Mouse (Mus musculus) frontal cortex, postnatal 25 days (tissue): ENCODE measurements around the gene Schip1.
A peak's percentile ranks its signal among the peaks of the same experiment; 100 is the strongest.
"Not testable (repeated sequence)": the region's sequence is repeated elsewhere in the genome, so short reads cannot be mapped to it uniquely, and the experiment has no call there.

Experiments used
- DNase-seq, 2 experiments: peaks; one replicate each; pipeline ENCODE4 v3.0.0; 2022; ENCODE audit warnings: low spot score in 2 of 2

Gene Schip1

DNA sequence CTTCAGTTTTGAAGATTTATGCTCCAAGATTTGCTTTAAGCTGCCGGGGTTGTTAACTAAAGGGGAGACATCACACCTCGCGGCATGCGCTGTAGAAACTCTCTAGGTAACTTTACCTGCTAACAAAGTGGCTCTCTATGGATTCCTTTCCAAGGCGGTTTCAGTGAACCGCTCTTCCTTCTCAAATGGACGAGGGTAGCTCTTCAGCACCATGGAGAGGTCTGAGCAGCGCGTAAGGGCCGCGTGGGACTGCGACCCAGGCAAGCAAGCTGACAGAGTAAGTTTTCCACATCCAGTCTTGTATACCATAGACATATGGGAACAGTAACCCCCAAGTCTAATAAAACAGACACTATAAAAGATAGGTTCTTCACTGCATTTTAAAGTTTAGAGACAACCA is at the start of gene Schip1:
Gene Schip1 (plus strand): TSS at position 72 of the 400 bp plus-strand sequence.
- DNase-seq: no peak

DNA sequence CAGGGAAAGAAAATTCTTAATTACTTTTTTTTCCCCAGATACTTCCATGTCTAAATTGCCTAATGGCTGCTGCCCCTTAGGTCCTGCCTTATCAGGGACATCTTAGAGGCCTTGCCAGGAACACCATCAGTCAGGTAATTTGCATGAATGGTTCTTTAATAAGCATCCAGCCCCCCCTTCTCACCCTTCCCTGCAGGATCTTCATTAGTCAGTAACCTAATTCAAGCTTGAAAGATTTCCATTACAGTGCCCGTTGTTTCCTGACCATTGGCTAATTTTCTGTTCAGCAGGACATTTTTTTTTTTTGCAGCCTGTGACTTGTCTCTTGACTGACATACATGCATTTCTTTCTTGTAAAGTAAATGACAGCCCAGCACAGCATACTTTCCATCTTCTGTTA is 48.8 kb upstream of the Schip1 start:
- no peak for DNase-seq

DNA sequence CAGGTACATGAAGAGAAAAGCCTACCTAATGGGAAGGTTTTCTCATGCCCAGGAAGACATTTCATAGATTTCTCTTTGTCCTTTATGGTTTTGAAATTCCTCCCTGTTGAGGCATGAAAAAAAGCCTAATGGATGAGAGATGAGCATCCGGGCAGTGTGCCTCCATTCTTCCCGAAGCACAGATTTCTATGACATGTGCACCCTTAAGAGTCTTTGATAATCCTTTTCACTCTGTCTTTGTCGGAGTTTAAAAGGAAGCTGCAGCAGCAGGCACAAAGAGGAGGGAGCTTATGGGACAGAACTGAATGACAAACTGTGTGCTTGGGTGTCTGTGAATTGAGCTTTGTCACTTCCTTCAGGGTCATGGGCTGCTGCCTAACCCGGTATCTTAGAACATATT is 45.2 kb upstream of the Schip1 start:
- no peak for DNase-seq

DNA sequence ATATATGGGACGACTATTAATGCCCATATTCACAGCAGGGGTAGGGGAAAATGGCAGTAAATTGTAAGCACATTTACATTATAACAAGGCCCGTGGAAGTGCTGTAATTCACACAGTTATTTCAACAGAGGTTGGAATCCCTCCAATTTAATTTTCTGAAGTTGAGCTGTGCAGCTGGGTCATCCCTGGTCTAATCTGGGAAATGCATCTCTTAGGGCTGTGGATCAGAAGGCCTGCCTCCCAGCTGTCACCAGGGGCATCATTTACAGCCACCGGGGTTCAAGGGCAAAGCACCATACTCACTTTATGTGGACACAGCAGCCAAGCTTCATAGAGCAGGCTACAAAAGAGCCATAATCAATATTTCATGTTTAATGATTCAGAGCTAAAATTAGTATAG is 28.5 kb upstream of the Schip1 start:
- DNase-seq: no peak

DNA sequence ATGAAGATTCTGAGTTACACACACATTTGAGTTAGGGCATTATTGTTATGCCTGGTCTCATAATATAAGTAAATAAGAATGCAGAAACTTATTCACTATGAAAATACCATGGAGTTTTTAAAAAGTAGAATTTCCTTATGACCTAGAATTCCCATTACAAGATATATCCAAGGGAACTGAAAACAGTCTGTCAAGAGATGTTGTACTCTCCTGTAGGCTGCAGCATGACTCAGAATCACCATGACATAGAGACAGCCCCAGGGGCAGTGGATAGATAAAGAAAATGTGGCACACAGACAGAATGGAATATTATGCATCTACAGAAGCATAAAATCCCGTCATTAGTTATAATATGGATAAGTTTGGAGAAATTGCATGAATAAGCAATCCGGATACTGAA is 21.7 kb upstream of the Schip1 start:
- no peak for DNase-seq

DNA sequence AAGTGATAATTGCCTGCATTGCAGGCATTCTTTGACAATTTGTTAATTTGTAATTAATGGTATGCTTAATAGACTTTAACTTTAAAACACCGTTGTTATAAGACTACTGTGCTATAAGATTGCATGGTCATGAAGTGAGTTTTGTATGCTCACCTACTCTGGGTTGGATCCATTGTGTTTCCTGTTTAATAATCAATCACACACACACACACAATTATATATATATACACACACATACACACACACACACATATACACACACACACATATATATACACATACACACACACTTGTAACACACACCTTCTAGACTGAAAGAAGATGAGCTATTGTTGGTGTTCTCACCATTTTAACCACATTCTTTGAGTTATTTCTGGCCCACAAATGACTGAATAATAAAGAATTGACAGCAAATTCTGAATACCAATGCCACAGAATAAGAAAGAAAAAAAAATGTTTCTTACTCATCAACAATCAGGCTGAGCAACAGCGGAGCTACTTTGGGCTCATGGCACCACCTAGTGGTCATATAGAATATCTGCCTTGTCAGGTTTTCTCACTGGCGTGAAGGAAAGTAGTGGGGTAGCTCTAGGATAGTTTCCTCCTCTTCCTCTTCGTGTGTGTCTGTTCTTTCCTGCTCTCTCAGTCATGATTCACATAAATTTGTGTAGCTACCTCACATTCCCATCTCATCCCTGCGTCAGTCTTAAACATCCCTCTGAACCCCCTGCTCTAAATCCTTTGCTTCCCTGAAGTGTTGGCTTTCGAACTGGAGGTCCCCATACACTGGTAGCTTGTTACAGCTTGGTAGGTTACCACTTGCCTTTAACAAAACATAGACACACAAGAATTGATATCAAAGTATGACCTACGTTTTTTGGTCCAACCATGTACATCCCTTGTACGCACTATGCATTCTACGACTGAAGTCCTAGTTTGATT is 18.9 kb upstream of the Schip1 start:
- no peak for DNase-seq

DNA sequence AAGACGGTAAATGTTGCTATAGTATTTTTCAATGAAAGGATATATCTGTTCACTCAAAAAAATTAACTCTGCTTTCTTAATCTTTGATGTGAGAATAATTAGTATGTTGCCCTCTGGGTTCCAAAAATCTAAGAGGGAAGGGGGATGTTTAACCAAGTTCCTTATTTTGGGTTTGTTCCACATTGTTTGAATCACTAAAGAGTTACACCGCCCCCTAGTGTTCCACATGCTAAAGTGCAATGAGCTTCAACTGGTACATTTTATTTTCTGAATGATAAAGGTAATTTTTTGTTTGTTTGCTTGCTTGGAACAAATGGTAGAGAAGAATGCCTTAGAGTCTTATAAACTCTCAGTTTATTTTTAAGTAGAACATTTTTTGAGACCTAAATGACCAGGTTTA is 11.1 kb upstream of the Schip1 start:
- DNase-seq: no peak

DNA sequence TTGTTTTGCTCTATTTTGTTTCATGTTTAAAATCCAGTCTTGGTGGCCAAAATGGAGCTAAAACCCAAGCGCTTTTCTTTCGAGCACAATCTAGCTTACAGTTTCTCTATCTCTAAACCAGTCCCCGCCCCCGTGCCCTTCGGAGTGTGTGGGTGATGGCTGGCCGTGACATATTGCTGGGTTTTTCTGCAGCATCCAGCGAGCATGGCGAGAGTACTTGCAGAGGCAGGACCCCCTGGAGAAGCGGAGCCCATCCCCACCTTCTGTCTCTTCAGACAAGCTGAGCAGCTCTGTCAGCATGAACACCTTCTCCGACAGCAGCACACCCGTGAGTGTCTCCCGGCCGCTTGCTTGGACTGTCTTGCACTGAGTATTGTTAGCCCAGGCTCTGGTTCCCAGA is 9.5 kb upstream of the Schip1 start:
- DNase-seq: peak in 1 of 2 experiments; percentile 50

DNA sequence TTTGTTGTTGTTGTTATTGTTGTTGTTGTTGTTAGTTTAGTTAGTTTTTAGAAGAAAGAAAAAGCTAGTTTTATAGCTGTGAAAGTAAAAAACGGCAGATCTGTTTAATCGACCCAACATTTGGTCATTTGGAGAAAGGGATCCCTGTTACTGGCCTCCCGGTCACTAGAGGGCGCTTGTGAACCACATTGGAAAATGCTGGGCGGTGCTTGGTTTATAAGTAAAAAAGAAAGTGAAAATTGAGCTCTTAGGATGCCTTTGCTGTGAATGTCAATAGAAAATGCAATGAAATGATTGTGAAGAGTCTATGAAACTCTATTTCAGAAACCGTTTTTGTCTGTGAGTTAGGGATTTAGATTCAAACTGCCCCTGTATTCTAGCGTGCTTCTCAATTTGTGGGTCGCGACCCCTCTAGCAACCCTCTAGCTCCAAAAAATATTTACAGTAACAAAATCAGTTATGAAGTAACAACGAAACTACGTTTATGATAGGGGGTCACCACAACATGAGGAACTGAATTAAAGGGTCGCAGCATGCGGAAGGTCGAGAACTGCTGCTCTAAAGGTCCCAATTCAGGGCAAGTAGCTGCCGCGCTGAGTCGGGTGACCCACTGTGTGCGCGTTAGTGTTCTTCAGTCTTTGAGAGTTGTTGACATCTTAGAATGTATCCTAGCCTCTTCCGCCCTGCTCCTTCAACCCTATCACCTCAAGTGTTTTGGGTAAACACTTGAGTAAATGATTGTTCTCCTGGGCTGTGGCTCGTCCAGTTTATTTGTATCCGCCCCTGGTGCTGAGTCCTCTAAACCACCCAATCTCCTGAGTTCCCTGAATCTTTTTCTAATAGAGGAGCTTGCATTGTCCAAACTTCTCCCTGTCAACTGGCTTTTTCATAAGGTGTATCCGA is 8.0 kb upstream of the Schip1 start:
- peak; percentile 67 to 69 for DNase-seq

DNA sequence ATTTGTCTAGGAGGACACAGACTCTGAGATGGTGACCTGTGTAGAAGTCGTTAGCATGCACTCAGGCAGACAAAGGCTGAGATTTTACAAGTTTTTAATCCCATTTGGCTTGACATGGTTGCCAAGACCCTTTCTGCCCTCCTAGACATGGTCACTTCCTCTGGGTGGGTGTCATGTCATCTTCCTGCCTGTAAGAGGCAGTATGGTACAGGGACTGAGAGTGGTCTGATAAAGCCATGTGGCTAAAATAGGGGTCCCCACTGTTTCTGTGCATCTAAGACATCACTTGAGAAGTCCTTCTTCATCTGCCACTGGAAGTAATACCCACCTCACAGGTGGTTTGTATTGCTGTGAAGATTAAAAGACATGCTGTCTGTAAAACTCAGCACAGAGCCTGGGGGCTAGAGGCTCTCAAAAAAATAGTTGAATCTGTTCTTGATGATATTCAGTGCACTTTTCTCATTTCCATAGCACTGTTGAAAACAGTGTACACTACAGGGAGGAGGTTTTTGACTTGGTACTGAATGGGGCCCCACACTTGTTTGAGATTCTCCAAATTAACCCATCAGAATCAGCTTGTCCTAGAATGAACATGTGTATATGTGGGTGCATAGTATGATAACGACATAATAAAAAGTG is 5.3 kb upstream of the Schip1 start:
- no peak for DNase-seq

DNA sequence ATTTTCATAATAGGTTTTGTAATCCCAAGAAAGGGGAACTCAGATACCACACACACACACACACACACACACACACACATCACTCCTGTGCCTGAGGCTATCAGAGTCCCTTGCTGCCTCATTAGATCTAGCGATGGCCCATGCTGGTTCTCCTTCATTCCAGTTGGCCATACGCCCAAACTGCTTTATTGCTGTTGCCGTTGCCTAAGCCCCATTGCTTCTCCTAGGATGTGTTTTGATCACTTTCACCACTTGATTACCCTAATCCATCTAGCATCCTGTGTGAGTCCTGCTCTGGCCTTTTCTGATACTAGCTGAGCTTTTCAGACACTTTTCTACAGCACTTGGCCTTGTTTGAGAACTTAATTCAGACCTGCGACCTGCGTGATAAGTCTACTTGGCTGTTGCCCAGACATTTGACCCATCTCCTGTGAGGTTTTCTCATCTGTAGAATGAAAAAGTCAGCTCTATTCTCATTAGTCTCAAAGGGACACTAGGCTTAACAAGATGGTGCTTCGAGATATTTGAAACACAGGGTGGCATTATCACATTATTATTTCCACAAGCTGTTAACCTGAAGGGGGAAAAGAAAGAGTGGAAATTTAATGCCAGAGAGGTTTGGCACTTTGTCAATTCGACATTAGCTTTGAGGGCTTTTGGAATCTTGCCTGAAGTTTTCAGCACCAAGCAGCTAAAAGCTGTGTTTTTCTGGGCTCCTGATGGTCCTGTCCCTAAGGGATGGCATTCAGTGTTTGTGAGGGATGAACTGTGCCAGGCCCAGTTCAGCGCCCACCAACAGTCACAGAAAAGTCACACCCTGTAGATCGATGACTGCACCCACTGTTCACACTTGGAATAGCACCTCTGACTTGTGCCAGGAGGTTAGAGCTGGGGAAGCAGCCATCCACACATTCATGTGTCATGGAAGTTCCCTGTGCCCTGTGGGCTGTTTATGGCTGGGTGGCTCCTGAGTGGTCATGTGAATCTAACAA is 7.1 kb downstream of the Schip1 start:
- DNase-seq: no peak

DNA sequence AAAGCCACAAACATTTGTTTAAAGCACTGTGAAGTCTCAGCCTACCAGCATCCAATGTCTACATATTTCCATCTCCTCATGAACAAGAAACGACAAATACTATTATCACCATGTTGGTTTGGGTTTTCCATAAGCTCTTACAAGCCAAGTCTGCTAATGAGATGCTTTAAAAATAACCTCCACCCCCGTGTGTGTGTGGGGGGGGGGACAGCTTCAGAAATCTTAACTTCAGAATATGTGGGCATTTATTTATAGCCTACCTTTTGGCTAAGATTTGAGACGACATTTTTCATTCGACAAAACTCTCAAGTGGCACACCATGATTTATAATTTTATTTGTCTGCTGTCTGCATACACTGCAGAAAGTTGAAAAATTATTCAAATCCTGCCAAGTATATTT is 12.8 kb downstream of the Schip1 start:
- no peak for DNase-seq

DNA sequence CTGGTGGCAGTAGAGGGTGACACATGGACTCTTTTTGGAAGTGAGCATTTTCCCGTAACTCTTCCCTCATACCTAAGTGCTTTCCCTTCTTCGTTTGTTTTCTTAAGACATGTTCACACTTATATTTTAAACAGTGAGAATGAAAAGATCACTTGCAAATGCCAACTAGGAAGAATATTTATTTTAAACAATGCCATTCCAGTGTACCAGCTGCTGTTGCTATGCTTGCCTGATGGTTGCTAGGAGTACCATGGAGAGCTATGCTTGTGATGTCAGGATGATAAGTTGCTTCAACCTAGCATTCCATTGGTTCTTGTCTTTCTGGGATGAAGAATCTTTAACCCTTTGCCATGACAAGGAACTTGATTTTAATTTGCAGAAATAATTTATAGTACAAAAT is 20.4 kb downstream of the Schip1 start:
- no peak for DNase-seq

DNA sequence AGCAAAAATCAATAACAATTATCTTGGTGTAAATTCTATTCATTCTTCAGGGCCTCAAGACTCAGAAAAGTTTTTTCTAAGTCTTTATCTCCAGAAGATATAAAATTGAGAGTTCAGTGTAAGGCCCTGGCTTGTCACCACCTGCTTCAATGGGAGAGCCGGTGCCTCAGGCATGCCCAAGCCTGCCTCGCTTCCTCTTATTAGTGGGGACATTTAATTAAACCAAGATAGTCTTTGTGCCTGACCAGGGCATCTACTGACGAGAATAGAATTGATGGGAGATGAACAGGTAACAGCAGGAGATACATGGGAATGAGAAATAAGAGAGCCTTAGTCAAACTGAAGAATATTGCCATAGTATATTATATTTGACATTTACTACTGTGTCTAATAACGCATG is 27.5 kb downstream of the Schip1 start:
- no peak for DNase-seq

DNA sequence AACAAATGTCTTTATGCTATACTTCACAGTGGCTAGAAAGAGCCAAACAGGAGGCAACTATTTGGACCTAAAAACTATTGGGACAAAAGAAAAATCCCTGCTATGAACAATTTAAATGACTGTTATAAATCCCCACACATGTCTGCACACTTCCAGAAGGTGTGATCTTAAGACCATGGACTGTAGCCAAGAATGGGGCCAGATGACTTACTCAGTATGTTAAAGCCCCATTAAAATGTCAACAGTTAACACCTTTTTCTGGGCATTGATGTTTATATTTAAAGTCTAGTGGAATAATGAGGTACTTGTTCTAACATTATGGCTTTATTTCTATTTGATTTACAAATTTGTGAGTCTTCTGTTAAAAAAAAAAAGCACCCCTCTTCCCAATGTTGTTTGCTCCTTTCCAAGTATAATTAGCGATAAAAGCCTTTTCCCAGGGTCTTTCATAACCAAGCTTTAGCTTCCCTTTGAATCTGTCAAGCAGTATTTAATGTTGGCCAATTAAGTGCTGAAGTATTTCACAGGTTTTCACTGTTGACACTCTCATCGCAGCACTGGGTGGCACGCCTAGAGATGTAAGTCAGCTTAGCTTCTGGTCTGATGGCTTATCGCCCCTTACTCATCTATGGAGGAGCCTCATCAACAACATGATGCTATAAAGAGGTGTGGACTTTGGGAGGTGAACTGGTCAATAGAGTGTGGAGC is 32.3 kb downstream of the Schip1 start:
- DNase-seq: no peak

DNA sequence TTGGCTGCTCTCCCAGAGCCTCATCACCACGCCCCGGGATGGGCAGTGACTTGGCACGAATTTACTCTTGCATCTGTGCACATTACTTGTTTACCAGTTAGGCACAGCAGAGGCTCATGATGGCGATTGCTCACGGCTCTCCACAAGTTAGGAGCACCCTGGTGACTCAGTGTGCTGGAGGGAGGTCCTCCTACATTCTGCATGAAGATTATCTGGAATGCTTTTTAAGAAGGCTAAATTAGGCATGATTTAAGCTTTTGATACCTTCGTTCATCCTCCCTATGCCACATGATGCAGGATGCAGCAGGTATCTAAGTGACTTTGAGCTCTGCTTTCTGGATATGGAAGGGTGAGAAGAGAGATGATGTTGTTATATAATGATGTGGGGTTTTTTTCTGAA is 35.0 kb downstream of the Schip1 start:
- not testable (repeated sequence) for DNase-seq

DNA sequence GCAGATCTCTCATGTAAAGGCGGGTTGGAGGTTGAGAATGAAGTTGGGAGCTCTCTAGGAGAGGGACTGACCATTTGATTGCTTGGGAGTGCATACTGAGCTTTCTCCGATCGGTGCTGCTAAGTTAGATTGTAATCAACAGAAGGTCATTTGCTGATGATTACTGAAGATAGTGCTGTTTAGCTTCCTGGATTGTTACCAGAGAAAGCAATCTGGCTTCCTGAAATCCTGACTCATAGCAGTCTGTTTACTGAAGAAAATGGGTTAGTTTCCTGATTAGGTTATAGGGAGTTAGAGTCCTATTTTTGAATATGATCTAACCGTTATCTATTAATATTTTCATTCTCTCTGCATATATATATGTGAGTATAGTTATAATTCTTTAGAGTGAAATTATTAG is 36.7 kb downstream of the Schip1 start:
- DNase-seq: no peak

DNA sequence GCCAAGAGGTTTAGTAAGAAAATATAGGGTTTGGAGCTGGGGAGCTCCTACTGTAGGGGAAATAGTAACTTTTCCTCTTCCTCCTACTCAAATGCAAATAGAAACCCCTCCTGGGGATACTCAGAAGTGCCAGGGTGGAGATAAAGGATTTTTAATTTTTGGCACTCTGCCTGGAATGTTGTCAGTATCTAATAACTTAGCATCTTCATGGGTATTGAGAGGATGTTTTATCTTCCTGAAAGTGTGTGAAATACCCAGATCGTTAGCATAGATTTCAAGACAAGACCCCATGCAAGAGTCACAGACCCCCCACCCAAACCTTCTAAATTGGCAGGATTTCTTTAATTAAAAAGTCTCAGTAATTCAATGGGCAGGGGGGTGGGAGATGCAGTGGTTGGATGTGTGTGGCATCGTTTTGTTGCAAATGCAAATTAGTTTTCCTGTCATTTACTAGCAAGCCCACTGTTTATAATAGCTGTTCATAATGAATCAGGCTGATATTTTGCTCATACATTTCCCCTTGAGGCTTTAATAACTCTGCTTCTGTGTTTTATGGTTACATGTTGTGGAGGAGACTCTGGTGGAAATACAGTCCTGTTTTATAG is 40.6 kb downstream of the Schip1 start:
- DNase-seq: no peak

DNA sequence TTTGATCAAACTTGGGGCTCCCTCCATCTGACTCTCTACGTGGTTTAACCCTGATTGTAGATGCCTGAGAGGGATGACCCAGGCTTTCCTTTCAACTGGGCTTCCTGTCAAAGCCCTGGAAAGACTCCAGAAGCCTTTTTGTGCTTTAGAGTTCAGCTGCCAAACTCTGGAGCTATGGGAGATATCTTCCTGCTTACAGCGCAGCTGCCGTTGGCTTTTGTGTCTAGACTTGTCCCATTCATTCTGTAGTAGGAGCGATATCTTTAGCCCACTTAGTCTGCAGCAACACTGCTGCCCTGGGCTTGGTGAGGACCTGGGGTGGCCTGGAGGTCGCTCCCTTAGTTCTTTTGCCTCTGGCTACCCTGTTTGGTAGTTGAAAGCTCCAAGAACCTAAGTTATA is 56.7 kb downstream of the Schip1 start:
- DNase-seq: no peak

DNA sequence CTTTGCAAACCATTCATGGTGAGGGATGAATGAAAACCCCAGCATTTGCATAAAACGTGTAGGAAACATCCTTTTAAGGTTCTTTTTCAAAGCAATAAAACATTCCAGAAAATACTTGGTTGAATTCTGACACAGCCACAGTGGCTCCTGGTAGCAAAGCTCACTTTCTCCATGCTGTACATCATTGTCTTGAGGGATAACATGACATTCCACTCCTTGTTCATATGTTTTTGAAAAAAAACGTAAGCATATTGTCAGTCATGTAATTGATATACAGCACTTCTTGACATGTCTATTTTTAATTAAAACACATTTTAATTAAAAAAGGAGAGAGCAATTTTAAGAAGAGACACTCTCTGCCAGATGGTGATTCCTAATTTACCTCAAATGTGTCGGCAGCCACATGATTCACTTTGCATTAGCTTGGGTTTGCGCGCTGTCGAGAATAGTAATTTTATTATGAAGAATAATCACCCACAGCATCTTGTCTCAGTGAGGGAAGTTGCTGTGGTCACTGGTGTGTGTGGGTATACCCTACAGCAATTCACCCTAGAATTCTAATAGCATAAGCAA is 61.8 kb downstream of the Schip1 start:
- DNase-seq: no peak
